ENCODE assay signal across 8 mouse cellular contexts in the genomic region with DNA sequence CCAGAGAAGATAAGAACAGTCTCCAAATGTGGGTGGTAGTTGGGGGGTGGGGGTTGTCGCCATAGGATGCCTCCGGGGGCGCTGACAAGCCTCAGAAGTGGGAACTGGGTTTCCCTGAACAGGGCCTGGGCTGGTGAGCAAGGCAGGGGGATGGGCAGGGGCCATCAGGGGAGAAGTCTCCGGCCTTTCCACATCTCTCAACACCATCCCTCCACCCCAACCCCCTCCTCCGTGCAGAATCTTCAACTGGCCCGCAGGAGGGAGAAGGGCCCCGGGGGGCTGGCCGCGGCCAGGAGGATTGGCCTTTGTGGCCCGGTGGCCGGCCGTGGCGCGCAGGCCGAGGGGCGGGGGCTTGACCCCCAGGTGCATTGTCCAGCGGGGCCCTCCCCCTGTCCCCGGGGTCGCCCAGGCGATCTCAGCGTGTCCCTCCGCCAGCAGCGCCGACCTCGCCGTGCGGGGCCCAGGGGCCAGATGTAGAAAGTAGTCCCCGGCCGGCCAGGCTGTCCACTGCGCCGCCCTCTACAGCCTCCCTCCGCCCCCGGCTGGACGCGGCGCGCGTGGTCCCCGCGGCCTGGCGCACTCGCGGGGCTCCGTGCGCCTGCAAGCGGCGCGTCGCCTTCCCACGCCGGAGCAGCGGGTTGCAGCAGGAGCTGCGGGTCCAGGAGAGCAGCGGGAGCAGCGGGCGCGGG. TPM values are rescaled to one million over a fixed set of nuclear protein-coding genes. Genes with fewer than 3 reads are reported as not detected.
A peak's percentile ranks its signal among the peaks of the same experiment; 100 is the strongest.
DNase-seq lines count a peak whose midpoint lies in the region; ATAC-seq lines count a peak whose summit lies in the region.

A gene (plus strand): TSS at position 144 of the 689 bp plus-strand sequence.

- peak within 1 kb of the TSS; percentile 68 for H3K9ac ChIP-seq in lung, embryonic 15.5 days
- peak within 1 kb of the TSS; percentile 81 for H3K9ac ChIP-seq in intestine, embryonic 16.5 days (ENCODE audit: low read depth, low read length)
- peak within 1 kb of the TSS; percentile 62 for H3K9ac ChIP-seq in stomach, embryonic 14.5 days (replicated peaks; ENCODE audit: low read depth, low read length)

- peak within 1 kb of the TSS; percentile 79 for H3K4me3 ChIP-seq in lung, embryonic 15.5 days
- H3K4me3 ChIP-seq in brown adipose tissue, adult 24 weeks (ENCODE audit: insufficient read depth, low read depth, low read length): peak within 1 kb of the TSS; percentile 65
- H3K4me3 ChIP-seq in intestine, embryonic 16.5 days (ENCODE audit: low read length): peak within 1 kb of the TSS; percentile 81
- H3K4me3 ChIP-seq in stomach, embryonic 14.5 days (ENCODE audit: low read depth, low read length): peak within 1 kb of the TSS; percentile 64

- H3K4me1 ChIP-seq in lung, embryonic 15.5 days: peaks cover 17% of the 10 kb centered on the region
- no peaks in the 10 kb centered on the region for H3K4me1 ChIP-seq in brown adipose tissue, adult 24 weeks (ENCODE audit: control insufficient read depth, insufficient read depth, insufficient read length, low read length)
- peaks cover 11% of the 10 kb centered on the region for H3K4me1 ChIP-seq in intestine, embryonic 16.5 days (ENCODE audit: control insufficient read depth, insufficient read depth, low read length)
- no peaks in the 10 kb centered on the region for H3K4me1 ChIP-seq in stomach, embryonic 14.5 days (ENCODE audit: control insufficient read depth, insufficient read depth, low read length)

- peak within 1 kb of the TSS; percentile 98 for H3K4me2 ChIP-seq in lung, embryonic 15.5 days
- peak within 1 kb of the TSS; percentile 98 for H3K4me2 ChIP-seq in intestine, embryonic 16.5 days (ENCODE audit: low read depth, low read length)
- H3K4me2 ChIP-seq in stomach, embryonic 14.5 days (replicated peaks; ENCODE audit: low read depth, low read length): peak within 1 kb of the TSS; percentile 94

- ATAC-seq in lung, embryonic 15.5 days (ENCODE audit: borderline replicate concordance, extremely low read depth, low FRiP score, low TSS enrichment): peak; percentile 86
- ATAC-seq in intestine, embryonic 16.5 days: peak; percentile 48
- peak; percentile 69 for ATAC-seq in stomach, embryonic 14.5 days (ENCODE audit: insufficient number of reproducible peaks, insufficient read depth, low FRiP score, low read depth)
- no peak for ATAC-seq in activated CD4-positive, CD25-positive, alpha-beta regulatory T cell, adult 4 months

- H3K9me3 ChIP-seq in lung, embryonic 15.5 days: no peaks in the 10 kb centered on the region
- no peaks in the 10 kb centered on the region for H3K9me3 ChIP-seq in intestine, embryonic 16.5 days (ENCODE audit: control insufficient read depth, low read length)
- H3K9me3 ChIP-seq in stomach, embryonic 14.5 days (ENCODE audit: control insufficient read depth, low read depth, low read length): no peaks in the 10 kb centered on the region

- under 1% methylated on average over 51 of the region's 57 CpGs for WGBS in lung, embryonic 15.5 days
- under 1% methylated on average over 57 of the region's 57 CpGs for WGBS in intestine, embryonic 16.5 days
- under 1% methylated on average over 55 of the region's 57 CpGs for WGBS in stomach, embryonic 14.5 days

- DNase-seq in lung, postnatal 36 days: no peak
- DNase-seq in frontal cortex, postnatal 14 days (ENCODE audit: low spot score in 2 of 2): peak; percentile 4 to 8
- DNase-seq in lung, postnatal 10 days: peak; percentile 29

- no peaks in the 10 kb centered on the region for H3K36me3 ChIP-seq in lung, embryonic 15.5 days
- no peaks in the 10 kb centered on the region for H3K36me3 ChIP-seq in intestine, embryonic 16.5 days (ENCODE audit: control insufficient read depth, insufficient read depth, low read length)
- H3K36me3 ChIP-seq in stomach, embryonic 14.5 days (ENCODE audit: control insufficient read depth, insufficient read depth, low read length): no peaks in the 10 kb centered on the region

- H3K27ac ChIP-seq in lung, embryonic 15.5 days: peak within 1 kb of the TSS; percentile 6
- no peak within 1 kb of the TSS for H3K27ac ChIP-seq in brown adipose tissue, adult 24 weeks (replicated peaks; ENCODE audit: low read depth, low read length)
- peak within 1 kb of the TSS; percentile 48 for H3K27ac ChIP-seq in intestine, embryonic 16.5 days (ENCODE audit: low read length)
- H3K27ac ChIP-seq in stomach, embryonic 14.5 days (ENCODE audit: low read length): no peak within 1 kb of the TSS; the same call in 1 of the 2 replicates

- H3K27me3 ChIP-seq in lung, embryonic 15.5 days: peaks cover 13% of the 10 kb centered on the region; the same call in 1 of the 2 replicates
- no peaks in the 10 kb centered on the region for H3K27me3 ChIP-seq in intestine, embryonic 16.5 days (replicated peaks; ENCODE audit: control insufficient read depth, insufficient read depth, low read length)
- no peaks in the 10 kb centered on the region for H3K27me3 ChIP-seq in stomach, embryonic 14.5 days (ENCODE audit: control insufficient read depth, insufficient read depth, low read length)

RNA-seq across cellular contexts. Expression of the gene that starts here (rescaled TPM):
- polyA plus RNA-seq in lung, embryonic 15.5 days (2015; fragmentation: Nextera tagmentation; extraction: Ambion mirVana): 0.50 and 0.58 TPM in 2 replicates
- 0.13 TPM in 1 of 2 replicates, not detected in the other for polyA plus RNA-seq in brown adipose tissue, adult 24 weeks (2012; ENCODE audit: insufficient read depth, insufficient read length, missing spikeins)
- 0.32 and 0.33 TPM in 2 replicates for polyA plus RNA-seq in intestine, embryonic 16.5 days (2015; fragmentation: Nextera tagmentation; extraction: Ambion mirVana)
- 0.52 and 0.68 TPM in 2 replicates for polyA plus RNA-seq in stomach, embryonic 14.5 days (2014; fragmentation: Nextera tagmentation; extraction: Ambion mirVana)
- polyA plus RNA-seq in activated CD4-positive, CD25-positive, alpha-beta regulatory T cell, adult 4 months (2017; shearing (Covaris generic)): not detected

Comparison
In these comparisons a context has a peak if more than half of its experiments do, and no peak if none do; other contexts are left out.
1. Peak in ATAC-seq, H3K4me3 ChIP-seq, H3K27ac ChIP-seq, H3K9ac ChIP-seq and H3K4me2 ChIP-seq in lung, embryonic 15.5 days; RNA of the gene not detected or under 1 TPM.
2. Peak in ATAC-seq, H3K4me3 ChIP-seq, H3K27ac ChIP-seq, H3K9ac ChIP-seq and H3K4me2 ChIP-seq in intestine, embryonic 16.5 days; RNA of the gene not detected or under 1 TPM.
3. Peak in ATAC-seq, H3K4me3 ChIP-seq, H3K9ac ChIP-seq and H3K4me2 ChIP-seq in stomach, embryonic 14.5 days; RNA of the gene not detected or under 1 TPM.